Mouse (Mus musculus): ENCODE results near the gene Zfp715.

DNA sequence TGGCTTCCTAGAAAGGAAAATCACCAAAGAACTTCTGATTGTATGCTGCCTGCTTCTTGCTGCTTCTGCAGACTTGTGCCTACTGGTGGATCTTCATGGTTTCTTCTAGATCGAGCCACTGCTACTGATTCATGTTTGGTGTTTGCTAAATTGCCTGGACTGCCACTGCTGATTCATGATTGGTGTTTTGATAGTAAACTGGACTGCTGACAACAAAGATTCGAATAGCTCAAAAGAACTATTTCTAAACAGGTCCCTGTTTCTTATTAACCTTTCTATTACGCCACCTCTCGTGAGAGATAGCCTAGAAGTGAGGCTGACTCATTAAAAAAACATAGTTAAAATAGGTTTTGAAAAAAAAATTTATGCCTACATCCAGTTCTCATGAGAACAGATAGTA is 48.9 kb upstream of the Zfp715 start:
- TF ChIP-seq CTCF (IDR thresholded peaks at IDR 0.05) (no peak), EP300 (IDR thresholded peaks at IDR 0.05) (no peak)
